Mouse (Mus musculus) ES-E14 (cell line): ENCODE results near the gene Rras.

ENCODE experiments used
- CHD2 ChIP-seq: IDR thresholded peaks from 2 replicates; pipeline ENCODE4 v1.6.1; 2014; ENCODE audit warnings: mild to moderate bottlenecking, low read depth, low read length, inconsistent platforms
- HCFC1 ChIP-seq: IDR thresholded peaks from 2 replicates; pipeline ENCODE4 v1.6.1; 2012; ENCODE audit warnings: low read length, inconsistent platforms, borderline replicate concordance; ENCODE audit not compliant: insufficient read depth
- MAFK ChIP-seq: IDR thresholded peaks from 2 replicates; pipeline ENCODE4 v1.6.1; 2014; ENCODE audit warnings: mild to moderate bottlenecking, low read depth, low read length, inconsistent platforms; ENCODE audit not compliant: insufficient read depth
- ZNF384 ChIP-seq: IDR thresholded peaks from 2 replicates; pipeline ENCODE4 v1.6.1; 2012; ENCODE audit warnings: low read depth, low read length, inconsistent platforms

DNA sequence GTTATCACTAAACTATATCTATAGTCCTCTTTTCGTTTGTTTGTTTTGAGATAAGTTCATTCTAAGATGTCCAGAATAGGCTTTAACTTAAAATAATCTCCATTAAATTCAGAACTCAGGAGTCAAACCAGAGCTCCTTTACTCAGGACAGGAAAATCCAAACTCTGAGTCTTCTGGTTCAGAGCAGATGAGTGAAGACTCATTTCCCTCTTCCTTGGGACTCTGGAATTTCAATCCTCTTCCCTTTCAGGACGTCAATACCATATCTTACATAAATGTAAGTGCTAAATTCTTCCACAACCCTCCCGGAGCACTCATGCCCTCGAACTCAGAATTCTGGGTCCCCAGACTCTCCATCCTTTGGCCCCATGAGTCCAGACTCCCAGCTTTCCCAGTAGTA, 1.0 kb upstream of the Rras start:
- TF ChIP-seq ZNF384 = no peak
- TF ChIP-seq CHD2 = no peak
- TF ChIP-seq HCFC1 = no peak
- TF ChIP-seq MAFK = no peak
